Mouse (Mus musculus): ENCODE data around the gene Gbx2. TPM values are rescaled to one million over a fixed set of nuclear protein-coding genes. Genes with fewer than 3 reads are reported as not detected.

Gene Gbx2
- total RNA-seq, 2 experiments from 2014 or later, result 0.44 TPM; not detected in 1

DNA sequence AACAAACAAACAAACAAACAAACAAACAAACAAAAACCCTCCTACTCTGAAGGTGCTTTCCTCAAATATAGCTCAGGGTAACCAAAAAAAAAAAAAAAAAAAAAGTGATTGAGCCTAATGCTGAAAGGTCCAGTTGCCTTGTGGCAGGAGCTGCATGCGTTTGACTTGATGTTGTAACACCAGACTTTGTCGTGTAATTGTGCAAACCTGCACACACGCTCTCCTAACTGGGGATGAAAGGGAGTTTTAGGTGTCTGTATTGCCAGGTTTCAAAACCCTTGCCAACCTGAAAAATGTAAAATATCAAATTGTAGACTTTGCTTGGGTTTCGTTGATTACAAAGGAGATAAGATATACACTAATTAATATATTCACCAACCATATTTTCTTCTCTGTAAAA, 17.4 kb downstream of the Gbx2 start:
- DNase-seq (ENCODE audit: extremely low spot score in 1 of 2, low spot score in 1 of 2), result no peak

GRCm38 (mm10) chr1:89912392-89912791, 18.6 kb downstream of the Gbx2 start:
- DNase-seq (ENCODE audit: extremely low spot score in 1 of 2, low spot score in 1 of 2), result no peak

GRCm38 (mm10) chr1:89909796-89910195, 21.2 kb downstream of the Gbx2 start:
- DNase-seq (ENCODE audit: extremely low spot score in 1 of 2, low spot score in 1 of 2), result no peak

DNA sequence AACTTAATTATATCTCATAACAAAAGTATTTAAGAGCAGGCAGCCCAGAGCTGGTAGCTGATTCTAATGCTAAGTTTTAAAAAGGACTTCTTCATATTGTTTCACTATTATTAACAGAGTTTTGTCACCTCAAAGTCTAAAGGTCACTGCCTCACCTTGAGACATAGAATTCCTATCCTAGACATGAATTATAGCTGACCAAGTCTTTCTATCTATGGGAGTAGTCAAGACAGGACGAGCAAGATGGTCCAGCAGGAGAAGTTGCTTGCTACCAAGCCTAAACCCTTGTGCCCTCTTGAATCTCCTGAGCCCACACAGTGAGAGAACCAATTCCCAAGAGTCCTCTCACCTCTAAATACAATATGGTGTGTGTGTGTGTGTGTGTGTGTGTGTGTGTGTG, 28.3 kb downstream of the Gbx2 start:
- DNase-seq (ENCODE audit: extremely low spot score in 1 of 2, low spot score in 1 of 2), result no peak

GRCm38 (mm10) chr1:89902236-89902635, 28.7 kb downstream of the Gbx2 start:
- no peak for DNase-seq (ENCODE audit: extremely low spot score in 1 of 2, low spot score in 1 of 2)

GRCm38 (mm10) chr1:89901381-89901780, 29.6 kb downstream of the Gbx2 start:
- no peak for DNase-seq (ENCODE audit: extremely low spot score in 1 of 2, low spot score in 1 of 2)

- DNase-seq (ENCODE audit: extremely low spot score in 1 of 2, low spot score in 1 of 2), result no peak
These were observed 31.1 kb downstream of the Gbx2 start for GRCm38 (mm10) chr1:89899761-89900445.

- DNase-seq (ENCODE audit: extremely low spot score in 1 of 2, low spot score in 1 of 2), result no peak
These were observed 31.9 kb downstream of the Gbx2 start for GRCm38 (mm10) chr1:89899036-89899435.

DNA sequence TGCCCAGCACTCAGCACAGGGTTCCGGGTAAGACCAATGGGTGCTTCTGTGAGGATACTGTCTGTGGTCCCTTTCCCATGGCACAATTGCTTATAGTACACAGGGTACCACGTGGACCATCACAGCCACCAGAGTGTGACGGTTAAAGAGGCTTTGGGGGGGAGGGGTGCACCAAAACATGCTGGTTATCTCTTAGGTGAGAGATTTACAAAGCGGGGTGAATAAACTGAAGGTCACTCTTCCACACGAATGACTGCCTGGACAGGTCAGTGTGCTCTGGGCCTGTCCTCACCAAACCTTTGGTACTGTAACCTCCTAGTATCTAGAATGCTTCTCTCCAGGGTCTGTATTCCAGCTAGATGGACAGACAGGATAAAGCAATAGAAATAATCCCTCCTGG, 35.2 kb downstream of the Gbx2 start:
- no peak for DNase-seq (ENCODE audit: extremely low spot score in 1 of 2, low spot score in 1 of 2)

GRCm38 (mm10) chr1:89892281-89892680, 38.7 kb downstream of the Gbx2 start:
- DNase-seq (ENCODE audit: extremely low spot score in 1 of 2, low spot score in 1 of 2), result no peak

DNA sequence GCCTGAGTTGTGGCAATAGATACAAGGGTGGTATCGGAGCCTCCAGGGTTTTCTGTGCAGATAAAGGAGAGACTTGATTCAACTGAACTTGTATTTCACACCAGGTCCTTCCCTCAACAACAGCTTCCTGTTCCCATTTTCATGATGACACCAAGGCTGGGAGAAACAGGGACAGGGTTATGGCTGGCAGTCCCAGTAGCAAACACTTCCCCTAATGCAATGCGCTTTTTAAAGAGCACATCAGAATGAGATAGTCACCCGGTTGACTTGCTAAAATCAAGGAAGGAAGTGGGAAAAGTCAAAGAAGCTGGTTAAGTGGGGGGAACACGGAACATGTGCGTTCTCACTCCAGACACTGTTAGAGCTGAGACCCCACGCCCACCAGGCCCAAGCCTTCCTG, 39.6 kb downstream of the Gbx2 start:
- no peak for DNase-seq (ENCODE audit: extremely low spot score in 1 of 2, low spot score in 1 of 2)

GRCm38 (mm10) chr1:89885696-89886095, 45.3 kb downstream of the Gbx2 start:
- DNase-seq (ENCODE audit: extremely low spot score in 1 of 2, low spot score in 1 of 2), result no peak

DNA sequence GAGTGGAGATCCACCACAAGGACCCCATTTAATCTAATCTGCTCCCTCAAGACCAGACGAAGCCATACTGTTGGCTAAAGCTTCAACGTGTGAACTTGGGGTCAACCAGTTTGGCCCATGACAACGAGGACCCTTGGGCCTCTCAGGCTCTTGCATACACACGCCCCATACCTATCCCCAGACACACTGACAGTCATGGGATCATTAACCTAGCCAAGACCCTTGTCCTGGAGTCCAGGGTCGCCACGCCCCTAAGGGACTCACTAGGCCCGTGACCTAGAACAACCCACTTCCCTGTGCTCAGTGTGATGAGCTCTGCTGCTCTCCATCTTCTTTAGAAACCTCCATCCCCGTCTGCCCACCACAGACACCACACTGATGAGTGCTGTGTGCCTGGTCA, 46.6 kb downstream of the Gbx2 start:
- DNase-seq (ENCODE audit: extremely low spot score in 1 of 2, low spot score in 1 of 2), result no peak

DNA sequence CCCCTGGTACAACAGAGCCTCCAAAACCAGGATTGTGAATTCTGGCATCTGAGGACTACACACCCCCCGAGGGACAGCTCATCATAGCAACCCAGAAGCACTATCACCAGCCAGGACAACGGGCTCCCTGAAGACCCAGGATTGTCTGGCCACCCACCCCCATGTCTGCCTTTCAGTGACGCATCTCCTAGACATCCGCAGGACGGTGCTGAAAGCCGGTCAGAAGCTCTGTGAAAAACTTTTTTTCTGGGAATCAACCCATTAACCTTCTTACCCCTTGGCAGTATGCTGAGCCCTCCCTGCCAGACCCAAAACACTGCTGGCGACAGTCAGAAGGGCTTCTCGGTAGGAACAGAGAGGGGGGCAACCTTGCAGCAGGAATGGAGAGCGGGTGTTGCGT, 50.1 kb downstream of the Gbx2 start:
- no peak for DNase-seq (ENCODE audit: extremely low spot score in 1 of 2, low spot score in 1 of 2)

GRCm38 (mm10) chr1:89880193-89880592, 50.8 kb downstream of the Gbx2 start:
- no peak for DNase-seq (ENCODE audit: extremely low spot score in 1 of 2, low spot score in 1 of 2)

DNA sequence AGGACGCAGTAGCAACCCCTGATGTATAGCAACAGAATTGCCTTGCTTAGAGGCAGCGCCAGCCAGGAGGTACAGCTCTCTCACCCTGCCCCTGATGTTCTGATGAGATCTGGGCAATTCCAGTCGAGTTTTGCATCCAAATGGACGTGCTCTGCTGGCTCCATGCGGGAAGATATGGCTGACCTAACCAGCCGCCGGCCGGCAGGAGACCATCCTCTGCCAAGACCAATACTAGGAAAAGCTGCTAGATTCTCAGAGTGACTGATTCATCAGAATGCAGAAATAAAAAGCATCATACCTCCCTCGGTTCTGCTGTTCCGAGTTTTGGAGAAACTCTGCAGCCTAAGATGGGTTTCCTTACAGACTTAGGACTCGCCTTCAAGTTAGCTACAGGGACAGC, 52.5 kb downstream of the Gbx2 start:
- DNase-seq (ENCODE audit: extremely low spot score in 1 of 2, low spot score in 1 of 2), result no peak

Other genes starting within 250 kb of the Gbx2 start
- gene Asb18, start 83.5 kb upstream of the Gbx2 start, total RNA-seq (2021), result 1 to 10 TPM; 2.7 to 3.2 TPM
- gene Iqca, start 222.2 kb upstream of the Gbx2 start, total RNA-seq (2021), result 1 to 10 TPM in 1 of 2 experiments, under 1 TPM in 1; 0.76 to 1.7 TPM

Data from layer of hippocampus, postnatal 25 days (tissue).